Mouse (Mus musculus) forebrain, embryonic 14.5 days (tissue): ENCODE results near the gene Plin4. TPM values are rescaled to one million over a fixed set of nuclear protein-coding genes. Genes with fewer than 3 reads are reported as not detected.
"Not testable (repeated sequence)": the region's sequence is repeated elsewhere in the genome, so short reads cannot be mapped to it uniquely, and the experiment has no call there.

ENCODE experiments used
- ATAC-seq: fragments of 200-750 bp; cut with Nextera tagmentation; 2 replicates; pipeline ENCODE4 v1.8.0; 2017; ENCODE audit warnings: mild to moderate bottlenecking, moderate library complexity
- DNase-seq: peaks from one replicate; pipeline ENCODE4 v3.0.0-alpha.2; 2015; ENCODE audit warnings: low spot score
- H3K27ac ChIP-seq: fragments of 300-500 bp; sonication (generic); 2 replicates; pipeline ENCODE4 v1.5.1; 2014; ENCODE audit warnings: low read depth, mild to moderate bottlenecking, control low read depth, low read length, moderate library complexity
- H3K27me3 ChIP-seq: fragments of 300-500 bp; sonication (generic); replicated peaks from 2 replicates; pipeline ENCODE4 v1.6.1; 2014; ENCODE audit warnings: low read length, control low read depth, mixed read lengths; ENCODE audit not compliant: control insufficient read depth, insufficient read depth
- H3K36me3 ChIP-seq: fragments of 300-500 bp; sonication (generic); 2 replicates; pipeline ENCODE4 v1.6.1; 2014; ENCODE audit warnings: low read length, control low read depth; ENCODE audit not compliant: control insufficient read depth, insufficient read depth
- H3K4me1 ChIP-seq: fragments of 300-500 bp; sonication (generic); 2 replicates; pipeline ENCODE4 v1.6.1; 2014; ENCODE audit warnings: antibody characterized with exemption, low read length, control low read depth; ENCODE audit not compliant: control insufficient read depth, insufficient read depth
- H3K4me2 ChIP-seq: fragments of 300-500 bp; sonication (generic); 2 replicates; pipeline ENCODE4 v1.6.1; 2014; ENCODE audit warnings: mild to moderate bottlenecking, control low read depth, low read length
- H3K4me3 ChIP-seq: fragments of 300-500 bp; sonication (generic); 2 replicates; pipeline ENCODE4 v1.5.1; 2014; ENCODE audit warnings: low read depth, low read length, control low read depth
- H3K9ac ChIP-seq: fragments of 300-500 bp; sonication (generic); 2 replicates; pipeline ENCODE4 v1.6.1; 2014; ENCODE audit warnings: mild to moderate bottlenecking, low read length, control low read depth, moderate library complexity
- H3K9me3 ChIP-seq: fragments of 300-500 bp; sonication (generic); replicated peaks from 2 replicates; pipeline ENCODE4 v1.6.1; 2016; ENCODE audit warnings: low read length, control low read depth, mixed read lengths; ENCODE audit not compliant: control insufficient read depth
- WGBS: fragments of 180-500 bp; shearing (Covaris S2); extraction: QIAGEN DNeasy Blood & Tissue Kit; methylation state at CpG from one replicate; pipeline ENCODE4 v1.1.7; 2014; 5-methylcytosine and 5-hydroxymethylcytosine counted together
- polyA plus RNA-seq: library from polyadenylated mRNA; unstranded; fragments of >200 nt; fragmentation: Nextera tagmentation; extraction: Ambion mirVana; gene quantifications from 2 replicates; pipeline ENCODE4 v1.2.1, GENCODE M21; 2014

Plin4 gene
- polyA plus RNA-seq, 1 experiment from 2014 or later = 0.04 TPM

GRCm38 (mm10) chr17:56069066-56069465, 40.5 kb downstream of the Plin4 start:
- WGBS = 94% methylated on average over 14 of the region's 14 CpGs
- no peak overlapping the region for H3K4me2 ChIP-seq
- no peak overlapping the region for H3K27ac ChIP-seq
- ATAC-seq (no peak), DNase-seq (no peak)
- no peak overlapping the region for H3K4me3 ChIP-seq
- peaks cover 90% of the 10 kb centered on the region for H3K36me3 ChIP-seq
- no peaks in the 10 kb centered on the region for H3K27me3 ChIP-seq
- no peak overlapping the region for H3K9ac ChIP-seq
- peaks cover 4% of the 10 kb centered on the region for H3K4me1 ChIP-seq
- no peaks in the 10 kb centered on the region for H3K9me3 ChIP-seq

DNA sequence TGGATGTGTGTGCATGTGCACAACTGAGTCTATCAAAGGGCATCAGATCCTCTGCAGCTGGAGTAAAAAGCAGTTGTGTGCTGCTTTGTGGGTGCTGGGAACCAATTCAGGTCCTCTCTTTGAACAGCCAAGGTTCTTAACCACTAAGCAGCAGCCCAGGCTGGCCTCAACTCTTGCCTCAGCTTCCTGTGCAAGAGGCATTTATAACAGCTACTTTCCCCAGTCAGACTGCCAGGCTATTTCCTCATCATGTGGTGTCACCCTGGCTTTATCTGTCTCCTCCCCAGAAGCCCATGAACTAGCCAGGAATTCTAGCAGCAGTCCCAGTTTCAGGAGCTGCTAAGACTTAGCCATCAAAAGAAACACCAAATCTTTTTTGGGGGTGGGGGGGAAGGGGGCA, 43.2 kb downstream of the Plin4 start:
- H3K36me3 ChIP-seq = peaks cover 96% of the 10 kb centered on the region
- H3K4me3 ChIP-seq = no peak overlapping the region
- H3K9me3 ChIP-seq = no peaks in the 10 kb centered on the region
- no peaks in the 10 kb centered on the region for H3K27me3 ChIP-seq
- ATAC-seq (no peak), DNase-seq (no peak)
- H3K4me2 ChIP-seq = no peak overlapping the region
- no peak overlapping the region for H3K27ac ChIP-seq
- no peaks in the 10 kb centered on the region for H3K4me1 ChIP-seq
- no peak overlapping the region for H3K9ac ChIP-seq

GRCm38 (mm10) chr17:56065715-56066114, 43.9 kb downstream of the Plin4 start:
- H3K27me3 ChIP-seq, H3K9me3 ChIP-seq, ATAC-seq, H3K4me2 ChIP-seq, H3K27ac ChIP-seq, H3K4me3 ChIP-seq, H3K9ac ChIP-seq, DNase-seq, H3K4me1 ChIP-seq: not testable (repeated sequence)
- WGBS = 84% methylated on average over 6 of the region's 6 CpGs
- H3K36me3 ChIP-seq = peaks cover 95% of the 10 kb centered on the region

DNA sequence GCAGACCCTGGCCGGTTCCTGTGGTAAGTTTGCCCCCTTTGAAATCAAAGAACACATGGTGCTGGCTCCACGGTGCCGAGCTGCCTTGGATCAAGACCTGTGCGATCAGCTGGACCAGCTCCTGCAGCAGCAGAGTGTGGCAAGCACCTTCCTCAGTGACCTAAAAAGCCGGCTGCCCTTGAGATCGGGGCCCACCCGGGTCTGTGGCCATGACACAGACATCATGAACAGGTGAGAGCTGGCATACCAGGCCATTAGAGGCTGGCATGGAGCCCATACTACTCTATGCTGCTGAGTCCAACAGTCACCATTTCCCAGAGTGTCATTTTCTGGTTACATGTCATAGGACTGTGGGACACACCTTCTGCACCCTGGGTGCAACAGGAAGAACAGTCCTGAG, 47.5 kb downstream of the Plin4 start:
- Histone ChIP-seq H3K27me3 (no peaks in the 10 kb centered on the region), H3K4me3 (no peak overlapping the region), H3K27ac (no peak overlapping the region), H3K9ac (no peak overlapping the region), H3K4me2 (no peak overlapping the region), H3K36me3 (peaks cover 91% of the 10 kb centered on the region), H3K9me3 (no peaks in the 10 kb centered on the region), H3K4me1 (no peaks in the 10 kb centered on the region)
- DNase-seq = no peak
- WGBS = 92% methylated on average over 7 of the region's 7 CpGs
- ATAC-seq = no peak

DNA sequence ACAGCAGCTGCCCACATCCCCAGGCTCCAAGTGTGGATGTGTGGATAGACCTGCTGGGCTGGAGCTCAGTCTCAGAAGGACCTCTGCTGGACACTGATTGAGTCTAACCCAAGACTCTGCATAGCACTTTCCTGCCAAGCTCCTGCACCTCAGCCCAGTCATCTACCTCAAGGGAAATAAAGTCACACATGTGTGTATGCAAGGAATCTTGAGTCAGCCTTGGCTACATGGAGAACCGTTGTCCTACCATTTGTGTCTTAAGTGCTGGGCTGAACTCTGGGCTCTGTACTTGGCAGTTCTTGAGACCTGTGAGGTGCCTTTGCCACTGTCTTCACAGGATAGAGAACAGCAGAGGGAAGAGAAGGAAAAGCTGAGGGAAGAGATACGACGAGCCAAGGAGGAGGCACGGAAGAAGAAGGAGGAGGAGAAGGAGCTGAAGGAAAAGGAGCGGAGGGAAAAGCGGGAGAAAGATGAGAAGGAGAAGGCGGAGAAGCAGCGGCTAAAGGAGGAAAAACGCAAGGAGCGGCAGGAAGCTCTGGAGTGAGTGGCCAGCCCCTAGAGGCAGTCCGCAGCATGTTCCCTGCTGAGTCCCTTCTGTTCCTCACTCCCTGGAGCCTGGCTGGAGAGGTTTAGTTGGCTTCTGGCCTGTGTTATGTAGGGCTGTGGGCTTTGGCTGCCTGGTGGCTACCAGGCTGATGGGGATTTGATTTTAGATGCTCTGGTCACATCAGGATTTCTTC, 52.1 kb downstream of the Plin4 start:
- no peak overlapping the region for H3K4me3 ChIP-seq
- H3K9me3 ChIP-seq = no peaks in the 10 kb centered on the region
- H3K4me1 ChIP-seq = no peaks in the 10 kb centered on the region
- ATAC-seq (no peak), DNase-seq (no peak)
- WGBS = 86% methylated on average over 11 of the region's 11 CpGs
- no peak overlapping the region for H3K9ac ChIP-seq
- no peak overlapping the region for H3K27ac ChIP-seq
- H3K27me3 ChIP-seq = no peaks in the 10 kb centered on the region
- H3K36me3 ChIP-seq = peaks cover 59% of the 10 kb centered on the region
- H3K4me2 ChIP-seq = no peak overlapping the region

DNA sequence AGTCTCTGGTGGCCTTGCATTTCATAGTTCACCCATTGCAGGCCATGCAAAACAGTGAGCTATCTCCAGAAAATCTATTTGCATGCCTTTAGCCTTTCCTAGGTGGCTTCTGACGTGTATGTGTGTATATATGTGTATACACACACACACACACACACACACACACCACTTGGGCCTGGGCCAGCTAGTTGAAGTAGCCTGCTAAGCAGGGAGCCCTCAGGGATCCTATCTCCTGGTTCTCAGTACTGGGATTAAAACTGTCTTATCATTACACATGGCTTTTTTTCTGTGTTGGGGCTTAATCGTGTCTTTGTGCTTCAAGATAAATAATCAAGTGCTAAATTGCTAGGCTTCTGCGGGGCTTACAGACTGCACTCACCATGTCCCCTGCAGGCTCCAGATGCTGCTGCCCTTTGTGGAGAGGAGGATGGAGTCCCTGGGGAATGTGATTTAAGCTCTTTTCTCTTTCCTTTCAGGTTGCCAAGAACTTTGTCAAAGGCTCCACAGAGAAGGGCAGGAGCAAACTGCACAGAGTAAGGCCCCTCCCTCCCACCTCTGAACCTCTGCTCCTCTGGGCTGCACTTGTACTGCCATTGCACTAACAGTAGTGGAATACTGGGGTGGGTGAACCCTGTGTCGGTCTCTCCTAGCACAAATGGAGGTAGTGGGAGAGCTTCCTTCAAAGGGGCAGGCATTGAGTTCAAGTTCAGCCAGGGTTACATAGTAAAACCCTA, 53.5 kb downstream of the Plin4 start:
- peaks cover 55% of the 10 kb centered on the region for H3K36me3 ChIP-seq
- H3K9me3 ChIP-seq = no peaks in the 10 kb centered on the region
- H3K9ac ChIP-seq = no peak overlapping the region
- no peak for ATAC-seq
- WGBS = 67% methylated on average over 4 of the region's 4 CpGs
- H3K4me2 ChIP-seq = no peak overlapping the region
- no peaks in the 10 kb centered on the region for H3K27me3 ChIP-seq
- no peaks in the 10 kb centered on the region for H3K4me1 ChIP-seq
- DNase-seq = no peak
- H3K4me3 ChIP-seq = no peak overlapping the region
- H3K27ac ChIP-seq = no peak overlapping the region

- DNase-seq (no peak), ATAC-seq (no peak)
- Histone ChIP-seq H3K9me3 (no peaks in the 10 kb centered on the region), H3K4me1 (no peaks in the 10 kb centered on the region), H3K27ac (no peak overlapping the region), H3K9ac (no peak overlapping the region), H3K36me3 (peaks cover 52% of the 10 kb centered on the region), H3K27me3 (no peaks in the 10 kb centered on the region), H3K4me2 (no peak overlapping the region), H3K4me3 (no peak overlapping the region)
These were observed 54.7 kb downstream of the Plin4 start for GRCm38 (mm10) chr17:56054938-56055337.

GRCm38 (mm10) chr17:56051369-56051768, 58.2 kb downstream of the Plin4 start:
- 91% methylated on average over 5 of the region's 5 CpGs for WGBS
- H3K36me3 ChIP-seq = peaks cover 52% of the 10 kb centered on the region

More at GRCm38 (mm10) chr17:56051369-56051768, 58.2 kb downstream of the Plin4 start:
- Histone ChIP-seq H3K4me3 (no peak overlapping the region), H3K9me3 (no peaks in the 10 kb centered on the region), H3K27ac (no peak overlapping the region), H3K9ac (no peak overlapping the region), H3K4me1 (no peaks in the 10 kb centered on the region), H3K4me2 (no peak overlapping the region), H3K27me3 (no peaks in the 10 kb centered on the region)
- DNase-seq = no peak
- no peak for ATAC-seq
